Mouse (Mus musculus): Measurements from ENCODE around the gene Zfp128. TPM values are rescaled to one million over a fixed set of nuclear protein-coding genes. Genes with fewer than 3 reads are reported as not detected.

Gene Zfp128
- polyA plus RNA-seq, 1 experiment from 2014 or later = 1.5 TPM

DNA sequence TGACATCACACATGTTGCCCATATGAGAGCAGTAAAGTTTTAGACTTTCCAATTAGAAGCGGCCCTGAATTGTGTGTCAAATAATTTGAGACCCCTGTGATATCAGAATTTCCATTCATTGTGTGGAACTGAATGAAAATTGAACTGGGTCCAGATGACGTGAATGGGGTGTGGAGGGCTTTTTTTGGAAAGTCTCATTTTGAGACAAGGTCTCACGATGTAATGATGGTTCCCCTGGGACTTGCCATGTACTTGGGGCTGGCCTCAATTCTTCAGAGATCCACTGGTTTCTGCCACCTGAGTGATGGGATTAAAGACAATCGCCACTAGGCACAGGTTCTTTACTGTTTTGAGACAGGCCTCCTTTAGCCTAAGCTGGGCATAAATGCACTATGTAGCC lies 59.6 kb downstream of the Zfp128 start:
- DNase-seq (ENCODE audit: low spot score) (no peak), ATAC-seq (ENCODE audit: low FRiP score, low TSS enrichment) (no peak)
- H3K4me3 ChIP-seq (ENCODE audit: low read depth, low read length) = no peak overlapping the region
- no peaks in the 10 kb centered on the region for H3K9me3 ChIP-seq (ENCODE audit: control insufficient read depth, low read length)
- no peak overlapping the region for H3K4me2 ChIP-seq (replicated peaks; ENCODE audit: low read depth)
- 83% methylated on average over 4 of the region's 4 CpGs for WGBS
- H3K9ac ChIP-seq (ENCODE audit: low read length) = no peak overlapping the region
- H3K27ac ChIP-seq (replicated peaks) = no peak overlapping the region
- no peaks in the 10 kb centered on the region for H3K27me3 ChIP-seq (ENCODE audit: control insufficient read depth, insufficient read depth, low read length)
- H3K36me3 ChIP-seq (ENCODE audit: control insufficient read depth, insufficient read depth, low read length) = no peaks in the 10 kb centered on the region
- H3K4me1 ChIP-seq (replicated peaks; ENCODE audit: control insufficient read depth, insufficient read depth) = no peaks in the 10 kb centered on the region
- TF ChIP-seq CTCF (IDR thresholded peaks at IDR 0.05; ENCODE audit: low read depth) = no peak
- TF ChIP-seq EP300 (optimal IDR thresholded peaks at IDR 0.05) = no peak

Other genes starting within 250 kb of the Zfp128 start
- not detected in 2 replicates for gene Vmn2r54, start 240.9 kb upstream of the Zfp128 start, polyA plus RNA-seq (2015; fragmentation: Nextera tagmentation; extraction: Ambion mirVana)
- gene Vmn2r55, start 196.2 kb upstream of the Zfp128 start, polyA plus RNA-seq (2015; fragmentation: Nextera tagmentation; extraction: Ambion mirVana) = not detected in 2 replicates
- gene Vmn2r56, start 146.2 kb upstream of the Zfp128 start, polyA plus RNA-seq (2015; fragmentation: Nextera tagmentation; extraction: Ambion mirVana) = 0.02 TPM in 1 of 2 replicates, not detected in the other
- 1.3 and 1.7 TPM in 2 replicates for gene Zscan18, start 77.5 kb upstream of the Zfp128 start, polyA plus RNA-seq (2015; fragmentation: Nextera tagmentation; extraction: Ambion mirVana)
- 5.9 and 6.4 TPM in 2 replicates for gene Zfp329, start 62.3 kb upstream of the Zfp128 start, polyA plus RNA-seq (2015; fragmentation: Nextera tagmentation; extraction: Ambion mirVana)
- 15.9 and 16.9 TPM in 2 replicates for gene Zfp110, start 46.4 kb upstream of the Zfp128 start, polyA plus RNA-seq (2015; fragmentation: Nextera tagmentation; extraction: Ambion mirVana)
- 5.1 and 5.8 TPM in 2 replicates for gene Zscan22, start 16.6 kb downstream of the Zfp128 start, polyA plus RNA-seq (2015; fragmentation: Nextera tagmentation; extraction: Ambion mirVana)
- 784 and 821 TPM in 2 replicates for gene Rps5, start 41.1 kb downstream of the Zfp128 start, polyA plus RNA-seq (2015; fragmentation: Nextera tagmentation; extraction: Ambion mirVana)
- 30.7 and 33.6 TPM in 2 replicates for gene Rnf225, start 46.2 kb downstream of the Zfp128 start, polyA plus RNA-seq (2015; fragmentation: Nextera tagmentation; extraction: Ambion mirVana)
- gene Zfp324, start 84.7 kb downstream of the Zfp128 start, polyA plus RNA-seq (2015; fragmentation: Nextera tagmentation; extraction: Ambion mirVana) = 4.4 and 4.6 TPM in 2 replicates
- gene Zfp446, start 96.7 kb downstream of the Zfp128 start, polyA plus RNA-seq (2015; fragmentation: Nextera tagmentation; extraction: Ambion mirVana) = 2.1 and 2.5 TPM in 2 replicates
- 0.13 and 0.25 TPM in 2 replicates for gene Slc27a5, start 117.0 kb downstream of the Zfp128 start, polyA plus RNA-seq (2015; fragmentation: Nextera tagmentation; extraction: Ambion mirVana)
- 93.7 and 105 TPM in 2 replicates for gene Trim28, start 117.9 kb downstream of the Zfp128 start, polyA plus RNA-seq (2015; fragmentation: Nextera tagmentation; extraction: Ambion mirVana)
- gene Zbtb45, start 128.9 kb downstream of the Zfp128 start, polyA plus RNA-seq (2015; fragmentation: Nextera tagmentation; extraction: Ambion mirVana) = 8.5 and 9.5 TPM in 2 replicates
- gene Chmp2a, start 153.6 kb downstream of the Zfp128 start, polyA plus RNA-seq (2015; fragmentation: Nextera tagmentation; extraction: Ambion mirVana) = 271 and 287 TPM in 2 replicates
- 90.9 and 93.4 TPM in 2 replicates for gene Ube2m, start 157.1 kb downstream of the Zfp128 start, polyA plus RNA-seq (2015; fragmentation: Nextera tagmentation; extraction: Ambion mirVana)
- 0.93 and 1.3 TPM in 2 replicates for gene Mzf1, start 173.6 kb downstream of the Zfp128 start, polyA plus RNA-seq (2015; fragmentation: Nextera tagmentation; extraction: Ambion mirVana)
- gene Vmn1r85, start 214.0 kb downstream of the Zfp128 start, polyA plus RNA-seq (2015; fragmentation: Nextera tagmentation; extraction: Ambion mirVana) = 0.01 TPM in 1 of 2 replicates, not detected in the other
- gene Vmn1r86, start 238.7 kb downstream of the Zfp128 start, polyA plus RNA-seq (2015; fragmentation: Nextera tagmentation; extraction: Ambion mirVana) = not detected in 2 replicates

Data from stomach, postnatal 0 days (tissue).